Mouse (Mus musculus): ENCODE data around the gene Galnt16. TPM values are rescaled to one million over a fixed set of nuclear protein-coding genes. Genes with fewer than 3 reads are reported as not detected.

Galnt16 gene
- polyA plus RNA-seq (2014; fragmentation: Nextera tagmentation; extraction: Ambion mirVana): 14.7 and 14.8 TPM in 2 replicates

- WGBS: 9% methylated on average over 14 of the region's 14 CpGs
These were observed at the start of gene Galnt16 for GRCm38 (mm10) chr12:80517977-80518376. TSS of gene Galnt16 (plus strand) at chr12:80518277.

GRCm38 (mm10) chr12:80470206-80470605, 47.9 kb upstream of the Galnt16 start:
- ATAC-seq (no peak), DNase-seq (ENCODE audit: low spot score) (no peak)
- Histone ChIP-seq H3K4me3 (ENCODE audit: low read depth, low read length) (no peak overlapping the region), H3K36me3 (ENCODE audit: control insufficient read depth, insufficient read depth, low read length) (no peaks in the 10 kb centered on the region), H3K27ac (ENCODE audit: low read depth, low read length) (no peak overlapping the region), H3K9me3 (replicated peaks; ENCODE audit: control insufficient read depth, low read length) (no peaks in the 10 kb centered on the region), H3K27me3 (replicated peaks; ENCODE audit: control insufficient read depth, insufficient read depth, low read length) (no peaks in the 10 kb centered on the region), H3K9ac (ENCODE audit: low read length) (no peak overlapping the region), H3K4me2 (ENCODE audit: low read length) (no peak overlapping the region), H3K4me1 (ENCODE audit: control insufficient read depth, insufficient read depth, low read length) (no peaks in the 10 kb centered on the region)
- WGBS: 84% methylated on average over 2 of the region's 2 CpGs

More at GRCm38 (mm10) chr12:80517977-80518376, at the start of gene Galnt16:
- ATAC-seq (no peak), DNase-seq (ENCODE audit: low spot score) (no peak)
- H3K9me3 ChIP-seq (replicated peaks; ENCODE audit: control insufficient read depth, low read length): no peaks in the 10 kb centered on the region
- peaks cover 19% of the 10 kb centered on the region for H3K4me1 ChIP-seq (ENCODE audit: control insufficient read depth, insufficient read depth, low read length)
- peak within 1 kb of the TSS; percentile 85 for H3K4me3 ChIP-seq (ENCODE audit: low read depth, low read length)
- peaks cover 4% of the 10 kb centered on the region; the same call in 1 of the 2 replicates for H3K27me3 ChIP-seq (replicated peaks; ENCODE audit: control insufficient read depth, insufficient read depth, low read length)
- H3K9ac ChIP-seq (ENCODE audit: low read length): peak within 1 kb of the TSS; percentile 81
- peak within 1 kb of the TSS; percentile 95 for H3K4me2 ChIP-seq (ENCODE audit: low read length)
- no peaks in the 10 kb centered on the region for H3K36me3 ChIP-seq (ENCODE audit: control insufficient read depth, insufficient read depth, low read length)
- H3K27ac ChIP-seq (ENCODE audit: low read depth, low read length): peak within 1 kb of the TSS; percentile 91

GRCm38 (mm10) chr12:80471926-80472325, 46.2 kb upstream of the Galnt16 start:
- H3K4me2 ChIP-seq (ENCODE audit: low read length): no peak overlapping the region
- no peak for DNase-seq (ENCODE audit: low spot score)
- H3K27ac ChIP-seq (ENCODE audit: low read depth, low read length): no peak overlapping the region
- no peak overlapping the region for H3K9ac ChIP-seq (ENCODE audit: low read length)
- peaks cover 8% of the 10 kb centered on the region for H3K36me3 ChIP-seq (ENCODE audit: control insufficient read depth, insufficient read depth, low read length)
- H3K4me1 ChIP-seq (ENCODE audit: control insufficient read depth, insufficient read depth, low read length): no peaks in the 10 kb centered on the region
- H3K4me3 ChIP-seq (ENCODE audit: low read depth, low read length): no peak overlapping the region
- H3K9me3 ChIP-seq (replicated peaks; ENCODE audit: control insufficient read depth, low read length): no peaks in the 10 kb centered on the region
- no peak for ATAC-seq
- no peaks in the 10 kb centered on the region for H3K27me3 ChIP-seq (replicated peaks; ENCODE audit: control insufficient read depth, insufficient read depth, low read length)
- WGBS: 89% methylated on average over 4 of the region's 4 CpGs

- Histone ChIP-seq H3K4me3 (ENCODE audit: low read depth, low read length) (no peak overlapping the region), H3K9ac (ENCODE audit: low read length) (no peak overlapping the region), H3K4me2 (ENCODE audit: low read length) (no peak overlapping the region), H3K27me3 (replicated peaks; ENCODE audit: control insufficient read depth, insufficient read depth, low read length) (no peaks in the 10 kb centered on the region), H3K9me3 (replicated peaks; ENCODE audit: control insufficient read depth, low read length) (no peaks in the 10 kb centered on the region), H3K36me3 (ENCODE audit: control insufficient read depth, insufficient read depth, low read length) (peaks cover 8% of the 10 kb centered on the region), H3K27ac (ENCODE audit: low read depth, low read length) (no peak overlapping the region), H3K4me1 (ENCODE audit: control insufficient read depth, insufficient read depth, low read length) (no peaks in the 10 kb centered on the region)
- WGBS: 83% methylated on average over 3 of the region's 3 CpGs
- ATAC-seq (no peak), DNase-seq (ENCODE audit: low spot score) (no peak)
These were observed 44.3 kb upstream of the Galnt16 start for GRCm38 (mm10) chr12:80473731-80474130.

GRCm38 (mm10) chr12:80479986-80480385, 38.1 kb upstream of the Galnt16 start:
- ATAC-seq: no peak
- H3K9me3 ChIP-seq (replicated peaks; ENCODE audit: control insufficient read depth, low read length): no peaks in the 10 kb centered on the region
- DNase-seq (ENCODE audit: low spot score): no peak
- no peak overlapping the region for H3K4me3 ChIP-seq (ENCODE audit: low read depth, low read length)
- 96% methylated on average over 3 of the region's 3 CpGs for WGBS
- H3K27me3 ChIP-seq (replicated peaks; ENCODE audit: control insufficient read depth, insufficient read depth, low read length): no peaks in the 10 kb centered on the region
- no peaks in the 10 kb centered on the region for H3K4me1 ChIP-seq (ENCODE audit: control insufficient read depth, insufficient read depth, low read length)
- H3K27ac ChIP-seq (ENCODE audit: low read depth, low read length): no peak overlapping the region
- H3K9ac ChIP-seq (ENCODE audit: low read length): no peak overlapping the region
- H3K4me2 ChIP-seq (ENCODE audit: low read length): no peak overlapping the region
- peaks cover 40% of the 10 kb centered on the region for H3K36me3 ChIP-seq (ENCODE audit: control insufficient read depth, insufficient read depth, low read length)

- H3K4me3 ChIP-seq (ENCODE audit: low read depth, low read length): no peak overlapping the region
- 76% methylated on average over 3 of the region's 3 CpGs for WGBS
- no peak overlapping the region for H3K9ac ChIP-seq (ENCODE audit: low read length)
- no peak for DNase-seq (ENCODE audit: low spot score)
- ATAC-seq: no peak
- H3K27me3 ChIP-seq (replicated peaks; ENCODE audit: control insufficient read depth, insufficient read depth, low read length): no peaks in the 10 kb centered on the region
- no peak overlapping the region for H3K27ac ChIP-seq (ENCODE audit: low read depth, low read length)
- H3K4me1 ChIP-seq (ENCODE audit: control insufficient read depth, insufficient read depth, low read length): no peaks in the 10 kb centered on the region
- H3K9me3 ChIP-seq (replicated peaks; ENCODE audit: control insufficient read depth, low read length): no peaks in the 10 kb centered on the region
- H3K4me2 ChIP-seq (ENCODE audit: low read length): no peak overlapping the region
- H3K36me3 ChIP-seq (ENCODE audit: control insufficient read depth, insufficient read depth, low read length): peaks cover 47% of the 10 kb centered on the region
These were observed 34.7 kb upstream of the Galnt16 start for GRCm38 (mm10) chr12:80483397-80483796.

GRCm38 (mm10) chr12:80493311-80493710, 24.8 kb upstream of the Galnt16 start:
- H3K9ac ChIP-seq (ENCODE audit: low read length): no peak overlapping the region
- 95% methylated on average over 5 of the region's 5 CpGs for WGBS

GRCm38 (mm10) chr12:80495691-80496090, 22.4 kb upstream of the Galnt16 start:
- no peak for ATAC-seq
- no peak overlapping the region for H3K4me2 ChIP-seq (ENCODE audit: low read length)
- H3K4me3 ChIP-seq (ENCODE audit: low read depth, low read length): no peak overlapping the region
- 100% methylated on average over 1 of the region's 1 CpGs for WGBS
- DNase-seq (ENCODE audit: low spot score): no peak
- H3K9me3 ChIP-seq (replicated peaks; ENCODE audit: control insufficient read depth, low read length): no peaks in the 10 kb centered on the region
- no peaks in the 10 kb centered on the region for H3K4me1 ChIP-seq (ENCODE audit: control insufficient read depth, insufficient read depth, low read length)
- H3K36me3 ChIP-seq (ENCODE audit: control insufficient read depth, insufficient read depth, low read length): peaks cover 37% of the 10 kb centered on the region
- no peaks in the 10 kb centered on the region for H3K27me3 ChIP-seq (replicated peaks; ENCODE audit: control insufficient read depth, insufficient read depth, low read length)
- no peak overlapping the region for H3K9ac ChIP-seq (ENCODE audit: low read length)
- no peak overlapping the region for H3K27ac ChIP-seq (ENCODE audit: low read depth, low read length)

More at GRCm38 (mm10) chr12:80493311-80493710, 24.8 kb upstream of the Galnt16 start:
- no peaks in the 10 kb centered on the region for H3K4me1 ChIP-seq (ENCODE audit: control insufficient read depth, insufficient read depth, low read length)
- H3K4me2 ChIP-seq (ENCODE audit: low read length): no peak overlapping the region
- peaks cover 52% of the 10 kb centered on the region for H3K36me3 ChIP-seq (ENCODE audit: control insufficient read depth, insufficient read depth, low read length)
- no peaks in the 10 kb centered on the region for H3K27me3 ChIP-seq (replicated peaks; ENCODE audit: control insufficient read depth, insufficient read depth, low read length)
- ATAC-seq (no peak), DNase-seq (ENCODE audit: low spot score) (no peak)
- H3K27ac ChIP-seq (ENCODE audit: low read depth, low read length): no peak overlapping the region
- H3K9me3 ChIP-seq (replicated peaks; ENCODE audit: control insufficient read depth, low read length): no peaks in the 10 kb centered on the region
- H3K4me3 ChIP-seq (ENCODE audit: low read depth, low read length): no peak overlapping the region

GRCm38 (mm10) chr12:80498356-80498755, 19.7 kb upstream of the Galnt16 start:
- 59% methylated on average over 4 of the region's 4 CpGs for WGBS
- ATAC-seq (no peak), DNase-seq (ENCODE audit: low spot score) (peak; percentile 47)
- H3K4me2 ChIP-seq (ENCODE audit: low read length): no peak overlapping the region
- H3K27ac ChIP-seq (ENCODE audit: low read depth, low read length): no peak overlapping the region
- peaks cover 16% of the 10 kb centered on the region for H3K36me3 ChIP-seq (ENCODE audit: control insufficient read depth, insufficient read depth, low read length)
- H3K9me3 ChIP-seq (replicated peaks; ENCODE audit: control insufficient read depth, low read length): no peaks in the 10 kb centered on the region
- H3K4me3 ChIP-seq (ENCODE audit: low read depth, low read length): no peak overlapping the region
- no peak overlapping the region for H3K9ac ChIP-seq (ENCODE audit: low read length)
- H3K4me1 ChIP-seq (ENCODE audit: control insufficient read depth, insufficient read depth, low read length): no peaks in the 10 kb centered on the region
- H3K27me3 ChIP-seq (replicated peaks; ENCODE audit: control insufficient read depth, insufficient read depth, low read length): no peaks in the 10 kb centered on the region

Data from forebrain, embryonic 14.5 days (tissue).